Mouse (Mus musculus) mature B cell (primary cell): ENCODE data around the gene Uba1.

Experiments used
- in situ Hi-C: fragments of 300-500 bp; cut with MboI; formaldehyde crosslinking; loops from 2 replicates; pipeline ENCODE4 v1.14.3; 2019

Gene Uba1

DNA sequence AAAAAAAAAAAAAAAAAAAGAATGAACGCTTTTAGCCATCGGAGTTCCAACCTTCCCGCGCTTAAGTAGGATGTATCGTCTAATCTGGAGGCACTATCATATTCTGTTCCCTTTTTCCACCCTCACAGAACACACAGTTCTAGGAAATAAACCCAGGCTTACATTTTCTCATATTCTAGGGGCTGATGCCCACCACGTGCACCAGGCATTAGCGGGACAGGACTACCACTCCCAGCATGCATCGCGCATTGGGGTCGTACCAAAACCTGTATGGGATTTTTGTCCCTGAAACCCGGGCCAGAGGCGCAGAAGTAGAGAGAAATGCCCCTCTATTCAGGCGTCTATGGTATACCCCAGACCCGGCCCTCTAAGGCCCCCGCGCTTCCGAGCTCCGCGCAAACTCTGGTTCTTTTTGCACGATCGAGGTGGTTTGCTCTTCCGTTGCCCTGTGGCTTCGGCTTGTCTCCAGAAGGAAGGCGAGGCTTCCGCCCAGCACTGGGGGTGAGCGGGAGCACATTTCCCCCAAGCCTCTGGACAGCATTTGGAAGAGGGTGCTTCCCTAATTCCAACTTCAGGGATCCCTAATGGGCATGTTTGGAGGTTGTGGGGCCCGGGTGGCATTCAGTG is at the start of gene Uba1:
Gene Uba1 (plus strand): TSS at position 301 of the 627 bp plus-strand sequence.
- in situ Hi-C loops, result loop anchor here (25.0 kb wide), 2 partner anchors 129 to 304 kb away; partner anchors contain the start of genes Araf, Elk1 and Uxt

DNA sequence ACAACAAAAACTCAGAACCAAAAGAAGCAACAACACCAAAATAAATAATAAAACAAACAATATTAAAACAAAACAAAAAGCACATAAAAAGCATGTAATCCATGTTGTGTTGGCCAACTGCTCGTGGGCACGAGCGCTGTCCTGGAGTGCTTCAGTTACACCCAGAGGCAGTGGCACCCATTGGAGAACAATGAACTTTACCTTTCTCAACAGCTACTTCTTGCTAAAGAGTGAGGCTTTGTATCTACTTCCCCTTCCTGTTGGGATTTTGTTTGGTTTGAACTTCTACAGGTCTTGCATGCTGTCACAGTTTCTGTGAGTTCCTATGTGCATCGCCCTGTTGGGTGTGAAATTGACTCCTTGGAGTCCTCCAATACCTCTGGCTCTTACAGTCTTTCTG is 49.6 kb upstream of the Uba1 start:
- in situ Hi-C loops, result no loop called here

DNA sequence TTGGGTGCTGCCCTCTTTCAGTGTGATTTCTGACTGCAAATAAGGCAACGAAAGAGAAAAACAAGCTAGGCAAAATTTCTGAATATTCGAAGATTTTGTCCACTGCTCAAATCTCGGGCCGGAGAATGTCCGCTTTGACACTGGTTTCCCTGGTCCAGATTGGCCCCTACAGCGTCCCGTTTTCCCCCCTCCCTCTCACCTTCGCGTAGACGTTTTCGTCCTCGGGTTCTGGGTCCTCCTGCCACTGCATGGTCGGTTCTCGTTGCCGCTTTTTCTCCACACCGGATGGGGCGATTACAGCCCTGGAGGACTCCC is 41.3 kb upstream of the Uba1 start:
- in situ Hi-C loops, result no loop called here

DNA sequence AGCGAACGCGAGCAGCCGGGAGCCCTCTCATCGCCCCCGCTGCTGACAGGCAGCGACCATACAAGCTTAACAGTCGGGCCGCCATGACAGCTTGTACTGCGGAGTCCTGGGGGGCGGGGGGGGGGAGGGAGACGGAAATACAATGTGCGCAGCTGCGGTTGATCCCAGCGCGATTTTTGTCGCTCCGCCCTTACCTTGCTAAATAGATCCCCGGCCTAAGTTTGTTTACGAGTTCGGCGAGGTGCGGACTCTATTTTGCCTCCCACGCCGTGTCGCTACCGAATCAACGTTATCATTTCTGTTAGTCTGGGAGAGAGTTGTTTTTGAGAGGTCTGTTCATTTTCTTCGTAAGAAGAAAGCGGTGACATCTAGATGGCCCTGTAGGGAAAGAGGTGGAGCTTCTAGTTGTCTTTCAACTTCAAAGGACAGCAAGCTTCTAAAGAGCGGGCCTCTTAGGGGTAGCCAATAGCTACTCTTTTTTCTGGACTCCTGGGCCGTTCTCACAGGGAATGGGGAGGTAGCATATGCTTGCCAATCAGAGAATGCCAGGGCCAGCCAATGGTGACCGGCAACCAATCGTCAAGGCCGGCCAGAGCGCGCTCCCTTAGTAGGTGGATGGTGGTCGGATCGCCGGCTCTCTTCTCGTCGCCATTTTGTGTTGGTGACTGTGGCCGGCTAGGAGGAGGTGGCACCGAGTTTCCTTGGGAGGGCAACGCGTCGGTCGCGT is 40.8 kb upstream of the Uba1 start, which contains the start of the genes Rbm10 and Ndufb11:
Gene Rbm10 (plus strand): TSS at position 328 of the 727 bp plus-strand sequence.
Gene Ndufb11 (minus strand): TSS at position 444 of the 727 bp plus-strand sequence.
- in situ Hi-C loops, result no loop called here

DNA sequence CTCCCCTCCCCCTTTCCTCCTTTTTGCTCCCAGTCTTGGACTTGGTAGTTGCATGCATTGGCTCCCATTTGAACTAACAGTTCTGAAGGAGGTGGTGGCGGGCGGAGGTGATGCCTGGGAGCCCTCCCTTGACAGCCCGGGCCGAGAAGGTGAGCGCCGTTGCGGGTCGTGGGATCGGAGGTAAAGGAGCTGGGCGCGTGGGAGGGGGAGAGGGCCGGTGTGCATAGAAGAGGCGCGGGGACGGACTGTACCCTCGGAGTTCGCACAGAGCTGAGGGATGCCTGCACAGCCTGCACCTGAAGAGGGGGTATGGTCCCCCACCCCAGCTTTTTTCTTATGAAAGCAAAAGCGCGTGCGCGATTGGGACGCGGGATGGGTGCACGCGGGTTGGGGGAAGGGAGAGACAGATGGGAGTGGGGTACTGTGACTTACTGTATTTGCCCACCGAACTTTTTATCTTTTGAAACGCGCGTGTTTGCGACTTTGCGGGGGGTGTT is 40.2 kb upstream of the Uba1 start:
- in situ Hi-C loops, result no loop called here

DNA sequence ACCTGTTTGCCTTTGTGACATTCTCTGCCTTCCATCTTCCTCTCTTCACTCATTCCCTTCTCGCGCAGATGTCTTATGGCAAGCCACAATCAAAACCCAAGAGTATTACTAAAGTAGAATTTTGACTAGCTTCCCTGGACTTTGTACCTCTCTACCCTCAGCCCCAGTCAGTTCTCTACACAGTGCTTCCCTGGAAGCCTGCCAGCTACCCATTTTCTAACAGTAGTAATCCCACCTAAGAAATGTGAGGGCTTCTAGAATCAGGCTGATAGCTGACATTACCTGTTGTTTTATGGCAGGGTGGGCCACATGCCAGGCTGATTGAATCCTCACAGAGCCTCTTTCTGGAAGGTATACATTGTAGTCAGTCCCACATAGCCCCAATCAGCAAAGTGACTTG is 20.0 kb upstream of the Uba1 start:
- in situ Hi-C loops, result no loop called here

DNA sequence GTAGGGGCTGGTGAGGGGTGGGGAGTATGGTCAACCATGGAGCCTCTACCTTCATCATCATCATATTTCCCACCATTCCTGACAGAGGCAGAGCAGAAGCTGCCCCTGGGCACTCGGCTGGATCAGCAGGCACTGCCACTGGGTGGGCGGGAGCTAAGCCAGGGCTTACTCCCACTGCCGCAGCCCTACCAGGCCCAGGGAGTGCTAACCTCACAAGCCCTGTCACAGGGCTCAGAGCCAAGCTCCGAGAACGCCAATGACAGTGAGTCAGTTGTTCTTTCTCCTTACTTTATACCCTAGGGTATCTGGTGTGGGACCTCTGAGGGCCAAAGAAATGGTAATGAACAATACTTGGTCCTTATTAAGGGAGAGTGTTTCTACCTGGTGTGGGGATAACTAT is 13.3 kb upstream of the Uba1 start:
- in situ Hi-C loops, result no loop called here

DNA sequence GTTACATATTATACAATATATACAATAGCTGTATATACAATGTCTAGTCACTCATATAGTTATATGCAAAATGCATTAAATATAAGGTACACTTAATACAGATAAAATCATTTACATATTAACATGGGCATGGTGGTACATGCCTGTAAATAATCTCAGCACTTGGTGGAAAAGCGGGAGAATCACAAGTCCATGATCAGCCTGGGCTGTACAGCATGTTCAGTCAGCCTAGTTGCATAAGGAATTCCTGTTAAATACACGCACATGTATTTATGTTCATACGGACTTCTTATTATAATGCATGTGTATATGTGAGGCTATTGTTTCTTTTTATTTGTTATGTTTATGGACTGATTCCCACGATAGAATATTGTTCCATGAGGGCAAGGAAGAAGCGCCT is 533 bp upstream of the Uba1 start:
- in situ Hi-C loops, result loop anchor here (25.0 kb wide), 2 partner anchors 130 to 305 kb away; partner anchors contain the start of genes Araf, Elk1 and Uxt

DNA sequence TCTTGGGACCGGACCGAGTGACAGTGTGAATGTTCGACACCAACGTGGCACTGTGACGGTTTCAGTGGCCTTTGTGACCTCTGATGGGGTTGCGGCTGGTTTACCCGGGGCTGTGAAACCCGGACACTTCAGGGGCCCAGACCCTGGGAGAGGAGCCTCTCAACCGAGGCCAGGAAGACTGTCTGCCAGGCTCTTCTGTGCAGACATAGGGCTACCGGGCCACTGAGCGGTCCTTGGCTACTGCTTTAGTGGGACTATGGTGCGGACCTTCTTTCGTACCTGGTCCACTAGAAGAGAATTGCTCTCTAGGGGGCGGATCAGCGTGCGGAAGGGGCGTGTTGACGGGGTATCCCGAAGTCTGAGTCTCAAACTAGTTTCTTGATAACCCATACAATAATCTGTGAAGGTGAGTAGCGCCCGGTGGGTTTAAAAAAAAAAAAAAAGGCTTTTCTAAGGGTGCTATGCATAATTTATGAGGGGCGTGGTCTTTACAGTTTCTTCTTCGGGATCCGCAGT is 823 bp downstream of the Uba1 start:
- in situ Hi-C loops, result loop anchor here (25.0 kb wide), 2 partner anchors 128 to 303 kb away; partner anchors contain the start of genes Araf, Elk1 and Uxt

DNA sequence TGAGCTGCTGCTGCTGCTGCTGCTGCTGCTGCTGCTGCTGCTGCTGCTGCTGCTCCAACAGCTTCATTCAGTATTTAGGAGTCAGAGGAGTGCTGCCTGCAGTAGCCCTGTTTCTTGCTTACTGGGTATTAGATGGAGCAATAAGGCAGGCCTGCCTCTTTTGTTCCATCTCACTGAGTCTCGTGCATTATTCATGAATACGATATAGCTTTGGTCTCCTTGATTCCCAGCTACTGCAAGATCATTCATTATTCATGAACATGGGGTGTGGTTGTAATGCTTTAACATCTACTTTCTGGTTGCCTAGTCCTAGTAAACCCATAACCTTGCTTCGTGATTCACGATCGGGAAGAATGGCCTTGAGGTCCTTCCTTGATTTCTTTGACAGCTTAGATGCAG is 4.2 kb downstream of the Uba1 start:
- in situ Hi-C loops, result loop anchor here (25.0 kb wide), 2 partner anchors 125 to 300 kb away; partner anchors contain the start of genes Araf, Elk1 and Uxt

DNA sequence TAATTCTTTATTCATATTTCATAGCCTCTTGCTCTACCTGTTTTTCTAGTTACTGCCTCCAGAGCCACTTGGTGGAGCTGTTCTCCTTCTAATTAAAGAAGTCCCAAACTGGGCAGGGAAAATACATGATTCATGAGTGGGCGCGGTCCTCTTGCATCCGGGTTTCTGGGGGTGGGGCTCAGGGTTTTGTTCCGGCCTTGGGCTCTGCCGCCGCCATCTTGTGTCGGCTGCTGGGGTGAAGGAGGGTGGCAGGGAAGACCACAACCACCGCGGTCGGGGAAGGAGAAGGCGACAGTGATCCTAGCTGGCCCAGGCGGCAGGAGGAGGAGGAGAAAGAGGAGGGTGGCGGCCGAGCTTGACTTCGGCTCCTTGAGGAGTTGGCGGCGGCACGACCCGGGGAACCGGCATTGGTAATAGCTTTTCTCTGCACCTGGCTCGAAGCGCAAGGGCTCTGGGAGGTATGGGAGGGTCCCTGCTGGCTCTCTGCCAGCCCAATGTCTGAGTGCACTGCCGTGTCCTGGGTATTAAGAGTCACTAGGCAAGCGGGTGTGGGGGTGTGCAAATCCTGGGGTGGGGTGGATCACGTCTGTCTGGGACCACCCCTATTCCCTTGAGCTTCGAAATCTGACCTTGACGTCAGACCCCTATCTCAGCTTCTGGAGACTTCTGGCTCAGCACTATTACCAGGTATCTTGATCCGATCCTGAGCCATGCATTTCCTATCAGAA is 4.8 kb downstream of the Uba1 start:
- in situ Hi-C loops, result loop anchor here (25.0 kb wide), 2 partner anchors 124 to 299 kb away; partner anchors contain the start of genes Araf, Elk1 and Uxt

DNA sequence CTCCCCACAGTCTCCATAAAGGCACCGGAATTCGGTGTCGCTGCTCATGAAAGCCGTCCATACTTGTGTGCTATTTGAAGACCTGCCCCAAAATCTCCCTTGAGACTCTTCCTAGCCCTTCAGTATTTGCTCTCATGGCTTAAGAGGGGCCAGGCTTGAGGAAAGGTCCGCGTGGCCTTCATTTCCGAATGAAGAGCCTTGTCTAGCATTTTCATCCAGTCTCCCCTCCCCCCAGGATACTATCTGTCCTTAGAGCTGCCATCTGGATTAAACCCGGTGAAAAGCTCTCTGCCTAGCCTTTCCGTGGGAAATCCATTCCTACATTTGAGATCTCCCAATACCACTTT is 5.3 kb downstream of the Uba1 start:
- in situ Hi-C loops, result loop anchor here (25.0 kb wide), 2 partner anchors 124 to 299 kb away; partner anchors contain the start of genes Araf, Elk1 and Uxt

DNA sequence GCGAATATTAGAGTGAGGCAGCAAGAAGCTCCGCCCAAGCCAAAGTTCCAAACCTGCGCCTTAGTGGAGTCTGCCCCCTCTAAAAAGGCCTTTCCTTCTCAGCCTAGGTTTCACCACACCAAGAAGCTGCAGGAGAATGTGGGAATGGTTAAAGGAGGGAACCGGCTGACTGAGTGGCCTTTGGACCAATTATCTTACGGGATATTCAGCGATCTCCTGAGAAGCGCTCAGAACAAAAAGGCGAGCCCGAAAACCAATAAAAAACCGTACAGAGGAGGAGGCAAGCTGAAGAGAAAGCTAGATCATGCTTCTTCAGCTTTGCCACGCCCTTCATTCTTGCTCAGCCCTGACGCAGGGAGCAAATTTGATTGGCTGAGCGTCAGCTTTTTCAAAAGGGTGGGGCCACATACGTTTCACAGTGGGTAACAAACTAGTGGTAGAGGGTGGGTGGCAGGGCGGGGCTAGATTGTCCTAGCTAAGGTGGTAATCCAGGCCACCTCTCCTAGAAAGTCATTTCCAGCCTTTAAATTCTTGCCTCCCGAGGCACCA is 29.5 kb downstream of the Uba1 start, which contains the start of gene Cdk16:
Gene Cdk16 (plus strand): TSS at position 436 of the 549 bp plus-strand sequence.
- in situ Hi-C loops, result no loop called here

DNA sequence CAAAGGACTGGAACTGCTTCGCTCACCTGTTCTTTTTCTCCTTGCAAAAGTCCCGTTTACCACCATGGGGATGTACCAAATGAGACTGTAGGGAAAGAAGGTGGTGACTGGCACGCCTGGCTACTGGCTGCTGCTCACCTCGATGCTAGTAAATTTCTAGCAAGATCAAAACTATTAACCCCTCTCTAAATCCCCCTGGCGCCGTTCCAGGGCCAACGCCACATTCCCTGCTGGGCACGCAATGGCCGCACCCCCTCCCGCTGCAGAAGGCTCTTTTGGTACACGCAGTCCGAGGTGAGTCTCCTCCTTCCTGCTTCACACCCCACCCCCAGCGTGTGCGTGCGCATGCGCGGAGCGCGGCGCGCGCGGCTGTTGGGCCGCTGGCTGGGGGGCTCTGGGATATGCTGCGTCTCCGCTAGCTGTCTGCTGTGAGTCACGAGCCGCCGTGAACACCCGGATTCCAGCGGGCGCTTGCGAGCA is 30.0 kb downstream of the Uba1 start:
- in situ Hi-C loops, result no loop called here

DNA sequence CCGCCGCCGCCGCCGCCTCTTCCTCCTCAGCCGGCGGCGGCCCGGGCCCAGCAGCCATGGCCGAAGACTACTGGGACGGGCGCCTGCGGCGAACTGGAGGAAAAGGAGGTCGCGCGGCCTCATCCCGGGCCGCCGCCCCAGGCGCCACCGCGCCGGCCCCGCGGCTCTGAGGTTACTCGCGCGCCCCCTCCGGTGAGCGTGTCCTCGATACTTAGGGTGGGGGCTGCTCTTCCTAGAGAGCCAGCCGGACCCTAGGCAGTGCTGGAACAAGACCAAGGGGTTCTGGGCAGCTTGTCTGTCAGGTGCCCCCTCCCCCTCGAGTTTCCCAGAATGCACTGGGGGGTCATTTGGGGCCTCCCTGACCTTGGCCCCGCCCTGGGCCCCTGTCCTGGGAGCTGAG is 30.5 kb downstream of the Uba1 start:
- in situ Hi-C loops, result no loop called here

DNA sequence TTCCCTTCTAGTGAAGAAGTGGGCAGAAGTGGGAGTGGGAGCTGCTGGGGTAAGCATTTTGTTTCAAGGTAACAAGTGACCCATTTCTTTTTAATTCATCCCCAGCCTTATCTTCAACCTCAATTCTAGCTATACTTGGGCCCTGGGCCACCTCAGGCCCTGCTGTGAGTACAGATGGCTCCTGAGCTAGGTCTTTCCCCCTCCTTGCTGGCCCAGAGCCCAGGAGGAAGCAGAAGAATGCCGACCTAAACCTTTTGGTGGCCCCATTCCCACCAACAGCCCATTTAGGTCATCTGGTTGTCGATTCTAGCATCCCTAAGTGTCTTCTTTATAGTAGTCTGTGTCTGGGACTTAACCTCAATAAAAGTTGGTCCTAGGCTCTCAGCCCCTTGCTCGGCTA is 33.4 kb downstream of the Uba1 start:
- in situ Hi-C loops, result no loop called here

DNA sequence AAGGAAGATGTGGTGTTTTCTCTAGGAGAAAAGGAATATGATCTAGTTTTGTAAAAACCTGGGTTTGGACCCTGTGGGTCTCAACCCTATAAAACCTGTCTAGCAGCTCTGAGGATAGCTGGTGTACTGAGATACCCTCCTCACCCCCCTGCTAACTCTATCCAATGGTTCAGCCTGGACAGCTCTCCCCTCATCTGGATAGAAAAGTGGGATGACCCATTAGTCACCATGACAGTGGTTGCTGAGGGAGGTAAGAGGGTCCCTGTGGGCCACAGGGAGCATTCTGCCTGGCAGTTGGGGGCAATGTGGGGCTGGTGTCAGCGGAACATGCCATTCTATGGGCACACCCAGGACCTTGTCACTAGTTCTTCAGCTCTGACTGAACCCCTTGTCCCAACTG is 34.5 kb downstream of the Uba1 start:
- in situ Hi-C loops, result no loop called here

DNA sequence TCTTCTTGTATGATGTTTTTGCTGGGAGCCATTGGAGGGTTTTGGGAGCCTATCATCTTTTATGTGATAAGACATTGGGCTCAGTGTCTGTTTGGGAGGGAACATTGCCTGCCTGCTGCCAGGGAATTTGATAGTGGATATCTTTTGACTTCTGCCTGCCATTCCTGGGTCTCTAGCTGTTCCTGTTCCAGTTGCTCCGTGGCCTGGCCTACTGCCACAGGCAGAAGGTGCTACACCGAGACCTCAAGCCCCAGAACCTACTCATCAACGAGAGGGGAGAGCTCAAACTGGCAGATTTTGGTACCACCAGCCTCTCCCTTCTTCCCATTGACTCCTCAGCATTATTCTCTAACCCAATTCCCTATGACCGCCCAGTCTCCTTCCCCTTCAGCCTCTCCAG is 37.7 kb downstream of the Uba1 start:
- in situ Hi-C loops, result no loop called here

DNA sequence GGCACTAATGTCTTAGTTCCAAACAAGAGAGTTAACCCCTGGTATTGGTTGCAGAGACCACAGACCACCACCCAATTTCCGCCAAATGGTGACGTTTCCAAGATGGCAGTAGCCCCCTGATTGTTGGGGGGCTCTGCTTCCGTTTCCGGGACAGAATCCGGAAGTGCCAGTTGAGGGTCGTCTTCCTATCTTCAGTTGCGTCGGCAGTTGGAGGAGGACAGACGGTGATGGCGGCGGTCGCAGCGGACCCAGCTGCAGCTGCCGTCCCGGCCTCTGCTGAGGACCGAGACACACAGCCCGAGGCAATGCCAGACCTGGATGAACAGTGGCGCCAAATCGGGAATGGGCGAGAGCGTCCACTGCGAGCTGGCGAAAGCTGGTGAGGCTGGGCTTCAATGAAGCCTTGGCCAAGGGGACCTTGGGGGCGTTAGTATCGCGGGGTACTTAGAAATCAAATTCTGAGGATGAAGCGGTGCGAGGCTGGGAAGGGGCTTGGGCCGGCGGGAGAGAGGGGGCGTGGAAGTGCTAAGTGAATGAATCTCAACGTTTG is 45.7 kb downstream of the Uba1 start, which contains the start of gene Usp11:
Gene Usp11 (plus strand): TSS at position 166 of the 550 bp plus-strand sequence.
- in situ Hi-C loops, result no loop called here

DNA sequence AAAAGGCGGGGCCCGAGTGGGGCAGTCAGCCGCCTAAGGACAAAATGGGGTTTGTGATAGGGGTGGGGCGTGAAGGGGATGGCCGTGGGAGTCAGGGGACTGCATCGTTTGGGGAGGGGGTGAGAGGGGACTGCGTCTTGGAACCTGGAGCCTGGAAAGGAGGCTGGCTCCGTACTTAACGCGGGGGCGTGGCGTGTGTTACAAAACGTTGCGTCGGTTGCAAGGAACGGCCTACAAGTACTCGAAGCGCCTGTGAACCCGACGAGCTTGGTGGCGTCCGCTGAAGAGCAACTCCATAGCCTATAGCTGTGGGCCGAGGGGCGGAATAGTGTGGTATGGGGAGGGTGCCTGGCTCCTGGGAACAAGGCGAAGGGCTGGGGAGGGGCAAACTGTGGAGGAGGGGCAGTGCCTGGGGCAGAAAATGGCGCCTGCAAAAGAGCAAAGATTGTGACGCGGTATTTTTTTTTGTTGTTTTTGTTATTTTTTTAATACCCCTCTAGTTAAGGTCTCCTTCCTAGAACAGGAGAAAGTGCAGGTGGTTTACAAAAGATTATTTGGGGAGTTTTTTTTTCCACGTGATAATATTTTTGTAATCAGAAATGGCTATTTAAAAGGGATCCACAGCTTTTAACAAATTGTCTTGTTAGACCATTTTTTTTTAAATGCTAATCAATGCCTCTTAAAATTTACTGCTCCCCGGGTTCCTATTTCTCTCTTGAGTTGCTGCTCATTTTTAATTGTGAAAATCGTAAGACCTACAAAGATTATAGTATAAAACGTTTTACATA is 46.4 kb downstream of the Uba1 start:
- in situ Hi-C loops, result no loop called here

DNA sequence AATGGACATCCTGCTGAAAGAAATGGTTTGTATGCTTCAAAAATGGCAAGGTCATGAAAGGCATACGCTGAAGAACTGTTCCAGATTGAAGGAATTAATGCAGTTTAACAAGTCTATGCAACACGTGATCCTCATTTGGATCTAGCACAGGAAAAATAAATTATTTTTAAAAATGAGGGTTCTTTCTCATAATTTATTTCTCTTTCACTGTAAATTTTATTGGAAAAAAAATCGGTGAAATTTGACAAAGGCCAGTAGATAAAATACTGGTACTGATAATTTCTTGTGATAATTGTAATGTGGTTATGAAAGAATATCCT is 46.9 kb downstream of the Uba1 start:
- in situ Hi-C loops, result no loop called here
